Mouse (Mus musculus): Measurements from ENCODE around the gene Hes1.

Hes1 gene

DNA sequence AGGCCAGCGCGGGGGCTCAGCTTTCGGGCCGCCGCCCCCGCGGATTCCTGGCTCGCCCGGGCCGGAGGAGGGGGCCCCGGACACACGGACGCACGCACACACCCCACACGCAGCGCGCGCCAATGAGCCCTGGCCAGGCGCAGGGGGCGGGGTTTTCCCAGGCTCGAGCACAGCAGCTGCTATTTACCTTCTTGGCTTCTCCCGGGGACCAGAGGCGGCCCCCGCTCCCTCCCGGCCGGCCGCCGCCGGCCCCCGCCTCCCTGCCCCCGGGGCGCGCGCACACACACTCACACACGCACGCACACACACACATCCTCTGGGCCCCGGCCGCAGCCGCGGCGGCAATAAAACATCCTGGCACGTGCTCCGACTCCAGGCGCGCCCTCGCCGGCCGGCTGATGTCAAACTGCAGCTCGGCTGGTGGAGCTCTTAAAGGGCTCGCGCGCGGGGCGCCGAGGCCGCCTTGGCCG lies at the start of gene Hes1:
Gene Hes1 (plus strand): TSS at position 401 of the 470 bp plus-strand sequence.
- DNase-seq: peak; percentile 68 to 79

DNA sequence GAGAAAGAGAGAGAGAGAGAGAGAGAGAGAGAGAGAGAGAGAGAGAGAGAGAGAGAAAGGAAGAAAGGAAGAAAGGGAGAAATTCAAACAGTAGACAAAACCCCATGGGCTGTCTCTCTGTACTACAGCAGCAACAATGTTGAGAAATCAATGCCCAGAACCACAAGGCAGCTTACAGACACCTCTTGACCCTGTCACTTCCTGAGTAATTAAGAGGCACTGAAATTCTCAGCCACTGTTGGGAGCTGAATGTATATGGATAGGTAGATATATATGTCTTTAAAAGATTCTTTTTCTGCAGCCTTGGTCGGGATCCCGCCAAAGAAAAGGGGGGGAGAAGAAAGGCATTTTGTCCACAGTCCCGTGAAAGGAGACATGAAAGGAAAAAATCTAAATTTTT lies 48.1 kb upstream of the Hes1 start:
- DNase-seq: no peak

DNA sequence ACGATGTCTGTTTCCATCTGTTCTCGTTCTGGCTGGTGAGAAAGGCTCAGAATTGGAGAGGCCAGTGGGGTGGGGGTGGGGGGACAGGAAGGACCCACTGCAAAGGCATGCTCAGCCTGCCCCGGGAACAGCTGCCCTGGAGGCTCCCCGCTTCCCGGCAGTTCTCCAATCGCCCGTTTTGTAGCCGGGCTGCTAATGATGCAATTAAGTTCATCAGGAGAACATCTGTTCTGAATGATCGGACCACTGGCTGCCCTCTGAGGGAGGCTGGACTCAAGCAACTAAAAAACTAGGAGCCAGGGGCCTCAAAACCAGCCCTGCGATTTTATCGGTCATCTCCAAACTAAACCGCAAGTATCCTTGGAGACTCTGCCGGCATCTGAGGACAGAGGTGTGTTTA lies 44.1 kb upstream of the Hes1 start:
- no peak for DNase-seq

DNA sequence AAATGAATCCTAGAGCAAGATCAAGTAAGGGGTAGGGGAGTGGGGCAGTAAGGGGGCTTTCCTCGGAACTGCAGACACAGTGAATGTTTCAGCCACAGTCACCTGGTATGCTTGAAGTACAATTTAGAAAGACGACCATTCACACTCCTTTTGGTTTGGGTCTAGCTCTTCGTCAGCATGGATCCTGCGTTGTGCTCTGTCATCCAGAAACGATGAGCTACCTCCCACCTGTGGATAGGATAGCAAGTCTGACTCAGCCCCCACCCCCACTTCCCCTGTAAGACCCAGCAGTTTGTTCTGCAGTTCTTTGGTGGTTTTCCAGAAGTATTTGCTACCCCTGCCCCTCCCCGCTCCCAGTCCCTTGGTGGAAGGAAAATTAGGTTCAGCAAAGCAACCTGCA lies 41.8 kb upstream of the Hes1 start:
- no peak for DNase-seq

DNA sequence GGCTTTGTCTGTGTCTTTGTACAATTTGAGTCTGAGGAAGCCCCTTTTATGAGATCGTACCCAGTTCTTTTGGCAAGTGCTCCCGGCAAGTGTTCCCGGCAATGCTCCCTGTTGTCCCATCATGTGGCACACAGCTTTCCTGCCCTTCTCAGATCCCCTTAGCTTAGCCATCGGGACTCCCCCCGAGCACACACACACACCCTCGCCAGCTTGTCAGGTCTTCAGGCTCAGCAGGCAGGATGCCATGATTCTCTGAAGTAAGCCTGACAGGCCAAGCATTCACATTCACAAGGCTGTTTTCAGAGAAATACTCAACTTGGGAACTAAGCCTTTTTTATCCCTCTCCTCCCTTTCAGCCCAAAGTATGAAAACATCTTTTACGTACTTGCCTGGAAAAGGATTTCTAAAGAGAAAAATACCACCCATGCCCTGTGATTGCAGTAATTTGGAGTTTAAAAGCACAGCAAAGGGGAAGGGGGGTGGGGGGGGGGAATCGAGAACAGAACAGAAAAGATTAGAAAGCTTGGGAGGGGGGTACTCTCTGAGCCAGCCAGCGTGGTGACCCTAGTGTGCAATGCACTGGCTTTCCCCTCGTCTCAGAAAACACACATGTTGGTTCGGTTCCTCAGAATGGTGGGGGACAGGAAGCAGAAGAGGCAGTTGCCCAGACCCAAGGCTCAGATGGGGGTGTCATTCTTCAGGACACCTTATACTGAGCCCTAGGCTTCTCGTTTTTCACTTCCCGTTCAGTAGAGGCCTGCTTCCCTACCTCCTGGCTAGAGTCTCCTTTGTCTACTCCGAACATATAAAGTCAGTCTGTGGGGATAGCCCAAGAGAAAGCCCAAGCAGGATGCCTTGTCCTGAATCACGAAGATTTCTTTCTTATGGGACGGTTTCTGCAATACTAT lies 41.0 kb upstream of the Hes1 start:
- DNase-seq: no peak

DNA sequence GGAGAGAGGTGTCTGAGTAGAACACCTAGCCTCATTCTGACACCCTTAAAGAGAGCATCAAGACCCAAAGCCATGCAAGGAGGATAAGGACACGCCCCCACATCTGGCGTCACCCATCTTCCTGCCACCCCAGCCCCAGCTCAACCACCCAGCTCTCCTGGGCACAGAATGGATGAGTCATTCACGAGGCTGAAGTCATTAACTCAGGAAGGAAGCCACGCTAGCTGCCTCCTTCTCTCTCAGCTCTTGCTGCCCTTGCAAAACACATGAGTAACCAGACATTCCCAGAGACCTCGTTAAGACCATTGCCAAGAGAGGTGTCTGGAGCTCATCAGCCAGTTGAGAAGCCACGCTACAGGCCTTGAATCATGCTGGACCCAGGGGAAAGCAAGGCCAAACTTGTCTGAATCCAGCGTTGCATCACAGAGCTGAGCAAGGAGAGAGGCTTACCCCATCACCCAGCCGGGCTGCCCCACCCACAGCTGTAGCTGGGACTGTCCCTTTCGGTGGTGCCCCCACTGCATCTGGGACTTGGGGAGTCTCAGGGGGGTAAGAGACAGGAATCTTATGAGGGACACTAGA lies 39.4 kb upstream of the Hes1 start:
- peak; percentile 38 to 62 for DNase-seq

DNA sequence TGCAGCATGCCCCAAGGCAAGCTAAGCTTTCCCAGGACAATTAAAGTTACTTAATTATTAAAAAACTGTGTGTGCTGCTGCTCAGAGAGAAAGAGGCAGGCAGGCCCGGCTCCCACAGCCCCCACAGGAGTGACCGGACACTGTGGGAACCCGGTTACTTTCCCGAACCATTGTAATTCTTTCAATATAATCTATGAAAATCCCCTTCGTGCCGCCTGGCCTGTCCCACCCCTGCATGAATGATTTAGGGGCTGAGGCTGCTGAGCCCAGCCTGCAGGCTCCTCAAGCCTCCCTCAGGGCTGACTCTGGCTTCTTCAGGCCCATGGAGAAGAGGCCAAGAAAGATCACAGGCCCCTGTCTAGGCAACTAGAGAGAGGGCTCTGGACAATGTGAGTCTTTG lies 36.0 kb upstream of the Hes1 start:
- DNase-seq: no peak

DNA sequence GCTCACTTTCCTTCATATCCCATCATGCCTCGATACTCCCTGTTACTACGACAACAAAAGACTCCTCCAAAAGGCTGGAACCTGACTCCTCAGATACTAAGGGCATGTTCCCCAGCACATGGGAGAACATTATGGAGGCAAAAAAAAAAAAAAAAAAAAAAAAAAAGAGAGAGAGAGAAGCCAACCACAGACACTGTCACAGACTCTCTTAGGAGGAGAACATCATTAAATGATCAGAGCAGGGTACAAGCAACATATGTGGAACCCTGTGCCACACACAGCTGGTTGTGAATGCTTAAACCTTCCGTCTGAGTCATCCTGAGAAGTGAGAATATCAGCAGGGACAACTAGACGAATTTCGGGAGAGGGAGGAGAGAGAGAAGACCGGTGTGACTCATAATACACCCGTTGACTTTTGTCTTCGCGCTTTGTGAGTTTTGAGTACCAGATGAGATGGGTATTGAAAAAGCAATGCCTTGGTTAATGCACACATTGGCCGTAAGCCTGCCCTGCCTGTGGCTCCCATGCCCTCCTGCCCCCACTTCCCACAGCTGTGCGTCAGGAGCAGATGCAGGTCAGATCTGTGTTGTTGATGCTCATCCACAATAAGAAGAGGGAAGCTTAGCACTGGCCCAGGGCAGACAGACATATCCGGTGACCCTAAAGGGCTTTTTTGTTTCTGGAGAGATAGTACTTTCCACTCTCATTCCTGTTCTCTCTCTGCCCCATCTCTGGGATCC lies 34.8 kb upstream of the Hes1 start:
- no peak for DNase-seq

DNA sequence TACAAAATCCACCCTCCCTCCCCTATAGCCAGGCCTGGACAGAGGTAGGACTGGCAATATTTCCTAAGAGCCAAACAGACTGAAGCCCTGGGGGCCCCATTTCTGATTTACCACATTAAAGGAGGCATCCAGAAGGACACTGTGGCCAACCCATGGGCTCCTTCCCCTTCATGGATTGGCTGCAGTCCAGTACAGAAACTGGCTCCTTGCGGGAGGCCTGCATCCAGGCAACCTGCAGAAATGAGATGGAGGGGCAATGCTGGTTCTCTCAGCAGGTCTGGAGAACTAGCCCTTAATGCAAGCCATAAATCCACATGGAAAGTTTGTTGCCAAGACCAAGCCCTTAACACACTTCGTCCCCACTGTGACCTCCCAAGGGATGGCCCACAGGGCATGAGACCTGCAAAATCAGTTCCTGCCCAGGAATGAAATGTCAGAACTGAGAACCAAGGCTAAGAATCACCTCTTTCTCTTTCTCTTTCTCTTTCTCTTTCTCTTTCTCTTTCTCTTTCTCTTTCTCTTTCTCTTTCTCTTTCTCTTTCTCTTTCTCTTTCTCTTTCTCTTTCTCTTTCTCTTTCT lies 31.8 kb upstream of the Hes1 start:
- no peak for DNase-seq

DNA sequence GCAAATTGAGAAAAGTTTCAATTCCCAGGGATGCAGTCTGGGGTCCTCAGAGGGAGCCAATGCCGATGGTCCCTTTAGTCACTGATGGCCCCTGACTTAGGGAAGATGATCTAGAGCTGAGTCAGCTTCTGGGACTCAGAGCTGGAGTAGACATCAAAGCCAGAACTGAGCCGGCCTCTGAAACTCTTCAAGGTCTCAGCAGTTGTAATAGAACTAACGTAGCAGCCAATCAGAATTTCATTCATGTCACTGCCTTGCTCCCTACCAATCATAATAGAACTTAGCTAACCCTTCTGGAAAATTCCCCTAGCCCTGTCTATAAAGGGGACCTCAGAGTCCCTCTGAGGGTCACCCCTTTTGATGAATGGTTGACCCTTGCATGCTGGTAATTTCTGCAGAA lies 30.8 kb upstream of the Hes1 start:
- DNase-seq: no peak

DNA sequence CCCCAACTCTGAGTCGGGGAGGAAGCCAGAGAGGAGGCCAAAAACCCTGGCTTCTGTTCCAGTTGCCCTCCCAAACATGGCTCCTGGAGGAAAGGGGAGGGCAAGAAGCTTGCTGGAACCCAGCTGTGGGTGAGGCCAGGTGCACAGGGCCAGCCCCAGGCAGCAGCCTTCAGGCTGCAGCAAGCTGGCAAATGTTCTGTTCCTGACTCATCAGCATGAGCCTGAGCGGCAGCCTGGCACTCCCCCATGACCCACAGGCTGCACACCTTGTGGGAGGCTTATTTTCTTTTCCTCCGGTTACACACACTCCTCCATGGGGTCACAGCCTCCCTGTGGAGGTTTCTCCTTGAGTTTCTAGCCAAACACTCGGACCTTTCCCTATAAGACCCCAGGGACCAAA lies 30.2 kb upstream of the Hes1 start:
- DNase-seq: peak in 1 of 2 experiments; percentile 10

DNA sequence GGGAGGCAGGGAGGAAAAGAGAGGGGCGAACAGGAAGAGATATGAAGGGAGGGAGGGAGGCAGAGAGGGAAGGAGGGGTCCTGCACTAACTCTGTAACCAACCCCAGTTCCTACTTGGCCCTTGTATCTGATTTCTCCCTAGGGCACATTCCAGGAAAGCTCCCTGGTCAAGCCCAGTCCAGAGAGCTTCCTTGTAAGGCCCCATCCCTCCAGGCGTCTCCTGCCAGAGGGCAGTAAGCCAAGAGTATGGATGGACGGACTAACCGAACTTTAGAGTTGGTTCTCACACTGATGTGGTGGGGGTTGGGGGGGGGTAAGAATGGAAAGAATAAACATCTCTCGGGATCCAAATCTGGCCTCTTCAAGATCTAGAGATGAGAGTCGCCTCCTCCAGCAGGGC lies 29.7 kb upstream of the Hes1 start:
- no peak for DNase-seq

DNA sequence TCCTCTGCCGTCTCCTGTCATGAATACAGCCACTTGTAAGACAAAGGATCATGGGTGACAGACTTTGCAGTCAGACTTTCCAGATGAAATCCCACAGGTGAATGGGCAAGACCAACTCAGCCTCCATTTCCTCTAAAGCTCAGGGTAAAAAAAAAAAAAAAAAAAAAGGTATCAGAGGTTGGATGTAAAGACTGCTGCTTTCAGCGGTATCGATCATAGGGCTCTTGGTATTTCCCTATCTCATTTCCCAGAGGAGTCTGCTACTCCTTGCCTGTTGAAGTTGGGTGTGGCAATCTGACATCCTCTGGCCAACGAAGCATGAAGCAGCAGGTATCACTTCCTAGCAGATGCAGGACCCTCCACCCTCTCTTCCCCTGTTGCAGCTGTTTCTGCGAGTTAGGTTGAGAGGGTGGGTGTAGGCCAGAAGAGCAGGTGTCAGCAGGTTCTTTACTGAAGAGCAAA lies 29.2 kb upstream of the Hes1 start:
- DNase-seq: no peak

DNA sequence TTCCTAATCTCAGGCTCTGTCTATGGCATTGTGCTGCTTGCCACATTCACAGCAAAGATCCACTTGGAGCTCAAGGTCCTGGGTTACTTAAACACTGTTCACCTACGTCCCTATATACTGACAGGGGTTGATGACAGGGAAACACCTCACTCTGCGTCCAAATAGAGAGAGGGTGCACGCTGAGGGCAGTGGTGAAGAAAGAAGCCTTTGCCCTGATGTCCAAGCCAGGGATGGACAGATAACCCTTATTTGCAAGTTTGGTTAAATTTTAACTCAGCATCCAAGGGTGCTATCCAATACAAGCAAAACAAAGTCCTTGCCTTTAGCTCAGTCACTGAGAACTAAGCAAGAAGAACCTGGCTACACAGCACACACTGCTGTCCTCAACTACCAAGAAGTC lies 28.1 kb upstream of the Hes1 start:
- no peak for DNase-seq

DNA sequence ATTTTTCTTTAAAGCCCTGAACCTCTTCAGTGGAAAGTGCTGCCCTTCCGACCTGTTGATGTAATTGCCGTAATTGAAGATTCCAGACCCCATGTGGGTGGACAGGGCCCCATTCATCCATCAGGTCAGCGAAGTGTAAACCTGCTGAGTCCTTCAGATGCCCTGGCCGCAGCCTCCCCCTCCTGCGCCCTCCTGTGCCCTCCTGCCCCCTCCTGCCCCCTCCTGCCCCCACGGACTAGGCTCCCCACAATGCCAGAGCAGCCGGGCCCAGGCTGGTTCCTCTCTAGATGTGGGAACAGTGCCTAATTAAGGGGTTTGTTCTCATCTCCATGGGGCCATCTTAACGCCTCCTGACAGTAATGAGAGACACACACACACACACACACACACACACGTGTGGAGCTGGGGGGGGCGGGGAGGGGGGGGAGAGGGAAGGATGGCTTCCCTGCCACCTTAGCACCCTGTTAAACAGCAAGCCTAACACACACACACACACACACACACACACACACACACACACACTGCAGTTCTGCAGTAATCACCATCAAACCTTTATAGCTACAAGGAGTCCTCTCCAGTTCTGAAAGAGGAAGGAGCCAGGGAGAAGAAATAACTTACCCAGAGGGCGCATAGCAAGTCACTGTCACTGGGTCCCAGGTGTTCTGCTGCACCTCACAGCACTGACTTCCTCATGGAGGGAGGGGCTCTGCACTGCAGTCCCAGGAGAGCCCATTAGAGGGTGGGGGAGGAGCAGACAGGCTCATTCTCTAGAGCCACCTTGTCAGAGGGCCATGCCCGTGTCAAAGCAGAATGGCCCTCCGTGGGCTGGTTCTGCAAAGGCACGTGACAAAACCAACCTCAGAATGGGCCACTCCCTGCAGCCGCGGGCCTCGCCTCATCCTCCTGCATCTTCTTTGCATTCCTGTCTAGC lies 25.3 kb upstream of the Hes1 start:
- DNase-seq: peak; percentile 47 to 65

DNA sequence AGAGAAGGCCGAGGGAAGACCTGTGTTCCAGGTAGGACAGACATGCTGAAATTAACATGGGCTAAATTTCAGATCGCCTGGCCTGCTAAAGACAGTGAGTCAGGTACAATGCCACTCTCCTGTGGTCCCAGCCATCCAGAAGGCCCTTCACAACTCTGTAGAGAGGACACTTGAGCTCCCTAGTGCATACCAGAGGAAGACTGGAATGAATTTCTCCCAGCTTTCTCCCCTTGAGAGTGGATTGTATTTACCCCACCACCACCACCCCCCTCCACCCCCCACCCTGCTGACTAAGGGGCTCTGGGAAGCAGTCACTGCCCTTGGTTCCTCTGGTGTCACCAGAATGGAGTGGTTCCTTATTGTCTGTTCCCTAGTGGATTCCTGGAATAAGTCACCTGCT lies 24.3 kb upstream of the Hes1 start:
- DNase-seq: no peak

DNA sequence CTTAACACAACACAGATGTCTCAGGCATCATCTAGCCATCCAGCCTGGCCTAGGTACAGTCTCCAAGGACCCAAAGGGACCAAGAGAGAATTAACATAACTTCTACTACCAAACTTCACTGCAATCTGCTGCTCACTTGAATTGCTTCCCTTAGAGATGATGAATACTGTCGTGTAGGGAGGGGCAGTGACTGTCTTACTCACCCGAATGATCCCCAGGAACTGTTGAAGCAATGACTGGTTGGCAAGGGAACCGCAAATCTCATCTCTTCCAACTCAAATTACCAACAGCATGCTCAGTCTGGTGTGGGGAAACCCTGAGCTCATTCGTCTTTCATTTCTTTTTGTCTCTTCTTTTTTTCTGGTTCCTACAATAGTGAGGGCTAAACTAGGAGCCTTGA lies 21.3 kb upstream of the Hes1 start:
- no peak for DNase-seq

DNA sequence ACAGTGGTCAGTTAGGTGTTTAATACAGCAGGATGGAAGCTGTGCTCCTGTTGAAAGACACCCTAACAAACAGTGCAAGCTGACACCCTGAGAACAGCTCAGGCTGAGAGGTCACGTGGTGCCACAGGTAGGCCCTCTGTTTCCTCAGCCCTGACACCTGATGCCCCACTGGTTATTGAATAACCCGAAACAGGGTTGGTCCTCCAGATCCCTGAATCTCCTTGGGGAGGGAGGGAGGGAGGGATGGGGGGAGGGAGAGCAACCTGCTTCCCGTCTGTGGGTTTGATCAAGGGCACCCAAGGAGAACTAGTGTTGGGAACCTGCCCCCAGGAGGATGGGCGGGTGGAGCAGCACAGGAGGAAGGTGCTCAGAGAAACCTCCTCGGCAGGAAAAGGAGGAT lies 18.6 kb upstream of the Hes1 start:
- no peak for DNase-seq

DNA sequence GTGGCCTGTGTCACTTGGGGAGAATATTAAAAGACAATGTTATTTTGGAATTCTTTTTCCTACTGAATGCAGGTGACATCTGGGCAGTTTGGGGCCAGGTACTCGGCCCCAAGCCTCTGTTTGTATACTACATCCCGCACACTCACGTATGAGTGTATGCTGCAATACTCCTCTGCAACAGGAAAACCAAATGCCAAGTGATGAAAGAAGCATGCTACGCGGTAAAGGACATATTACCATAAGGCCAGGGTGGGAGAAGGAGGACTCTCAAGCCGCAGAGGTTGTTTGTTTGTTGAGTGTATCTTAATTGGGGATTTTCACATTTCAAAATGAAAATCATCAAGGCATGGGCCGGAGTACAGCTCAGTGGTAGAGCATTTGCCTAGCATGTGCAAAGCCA lies 17.2 kb upstream of the Hes1 start:
- no peak for DNase-seq

DNA sequence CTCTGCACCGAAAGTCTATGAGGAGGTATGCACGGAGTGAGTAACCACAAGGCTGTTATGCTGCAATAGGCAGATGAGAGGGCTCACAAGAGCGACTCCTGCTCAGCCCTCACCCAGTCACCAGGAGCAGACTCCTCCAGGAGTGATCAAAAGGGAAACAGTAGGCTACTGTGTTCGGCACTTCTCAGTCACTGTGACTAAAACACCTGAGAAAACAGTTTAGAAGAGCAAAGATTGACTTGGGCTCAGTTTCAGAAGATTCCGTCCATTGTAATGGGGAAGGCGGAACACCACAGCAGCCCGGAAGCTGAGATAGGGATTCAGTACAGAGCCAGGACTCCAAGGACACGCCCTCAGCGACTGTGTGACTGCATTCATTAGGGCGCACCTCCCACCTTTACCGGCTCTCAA lies 16.8 kb upstream of the Hes1 start:
- no peak for DNase-seq

DNA sequence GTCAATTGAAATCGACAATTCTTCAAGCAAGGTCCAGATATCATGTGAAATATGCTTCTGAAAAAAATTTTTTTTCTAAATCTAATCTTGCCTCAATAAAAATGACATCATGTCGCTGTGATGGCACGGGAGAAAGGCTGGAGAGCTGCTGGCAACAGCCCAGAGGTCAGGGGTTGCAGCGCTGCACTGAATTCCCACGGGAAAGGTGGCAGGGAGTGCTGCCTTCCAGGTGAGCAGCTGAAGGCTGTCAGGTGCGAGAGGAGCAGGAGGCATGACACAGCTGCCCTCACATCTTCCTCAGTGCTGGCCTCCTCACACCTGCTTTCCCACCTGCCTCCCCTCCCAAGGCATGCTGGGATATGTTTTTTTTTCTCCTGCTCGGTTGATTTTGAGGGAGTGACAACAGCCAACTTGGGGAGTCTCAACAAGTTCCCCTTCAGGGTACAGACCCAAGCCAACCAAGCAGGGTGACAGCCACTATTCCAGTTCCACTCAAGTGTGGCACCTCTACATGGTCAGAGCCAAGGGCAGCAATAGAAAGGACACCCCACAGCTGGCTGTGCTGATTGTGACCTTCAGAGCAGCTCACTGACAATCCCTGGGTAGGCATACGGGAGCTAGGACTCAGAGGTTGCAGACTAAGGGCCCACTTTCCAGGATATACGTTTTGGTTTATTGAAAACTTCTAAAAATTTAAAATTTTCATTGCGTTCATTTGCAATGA lies 13.3 kb upstream of the Hes1 start:
- DNase-seq: no peak
